Mouse (Mus musculus): ENCODE results near the gene Gm30191. TPM values are rescaled to one million over a fixed set of nuclear protein-coding genes. Genes with fewer than 3 reads are reported as not detected.

Gene Gm30191
- polyA plus RNA-seq (2012; rRNA removed) = 0.33 and 0.64 TPM in 2 replicates

DNA sequence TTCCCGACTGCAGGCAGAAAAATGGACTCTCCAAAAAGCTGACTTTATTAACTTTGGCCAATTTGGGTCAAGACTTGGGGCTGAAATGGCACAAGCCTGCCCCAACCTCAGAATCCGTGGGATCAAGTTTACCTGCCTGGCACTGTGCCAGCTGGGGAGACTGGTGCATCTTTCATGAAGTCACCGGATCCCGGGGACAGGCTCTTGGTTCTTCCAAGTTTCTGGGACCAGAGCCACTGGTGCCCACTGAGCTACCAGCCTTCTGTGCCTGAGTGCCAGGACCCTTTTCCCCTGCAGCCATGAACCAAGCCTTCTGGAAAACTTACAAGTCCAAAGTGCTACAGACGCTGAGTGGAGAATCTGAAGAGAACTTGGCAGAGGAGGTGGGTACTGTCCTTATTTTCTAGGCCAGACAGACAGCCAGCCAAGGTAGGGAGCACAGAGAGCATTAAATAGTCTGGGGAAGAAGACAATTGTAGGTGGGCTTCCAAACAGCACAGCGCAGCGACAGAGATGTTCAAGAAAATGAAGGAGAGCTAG, at the start of gene Gm30191:
Gene Gm30191 (plus strand): TSS at position 217 of the 540 bp plus-strand sequence.
- TF ChIP-seq POLR2A (IDR thresholded peaks at IDR 0.05; ENCODE audit: borderline replicate concordance, extremely low read depth, insufficient read depth, insufficient read length, poor library complexity, severe bottlenecking) = no peak
- no peak for TF ChIP-seq CTCF (IDR thresholded peaks at IDR 0.05; ENCODE audit: borderline replicate concordance, extremely low read depth, insufficient read depth, insufficient read length)
- DNase-seq (ENCODE audit: low read depth) = no peak

DNA sequence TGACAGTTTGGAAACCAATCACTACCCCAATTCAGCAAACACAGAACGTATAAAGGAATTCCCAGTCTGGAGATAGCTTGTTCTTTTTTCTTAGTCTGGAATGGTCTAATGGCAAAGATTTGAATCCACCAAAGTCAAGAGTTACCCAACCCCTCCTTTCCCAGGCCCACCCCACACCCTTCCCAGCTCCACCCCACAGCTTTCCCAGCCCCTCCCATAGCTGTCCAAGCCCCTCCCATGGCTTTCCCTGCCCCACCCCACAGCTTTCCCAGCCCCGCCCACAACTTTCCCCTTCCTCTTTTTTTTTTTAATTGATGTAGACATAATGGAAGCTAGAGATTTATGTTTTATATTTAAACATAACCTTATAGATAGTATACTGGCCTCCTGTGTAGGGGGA, 47.4 kb upstream of the Gm30191 start:
- TF ChIP-seq POLR2A (IDR thresholded peaks at IDR 0.05; ENCODE audit: borderline replicate concordance, extremely low read depth, insufficient read depth, insufficient read length, poor library complexity, severe bottlenecking) (no peak), CTCF (IDR thresholded peaks at IDR 0.05; ENCODE audit: borderline replicate concordance, extremely low read depth, insufficient read depth, insufficient read length) (no peak)

GRCm38 (mm10) chr4:134202904-134203303, 43.8 kb upstream of the Gm30191 start, which contains the start of gene Gm7534:
Gm7534 (minus strand) TSS chr4:134203004.
- TF ChIP-seq CTCF (IDR thresholded peaks at IDR 0.05; ENCODE audit: borderline replicate concordance, extremely low read depth, insufficient read depth, insufficient read length) = no peak
- TF ChIP-seq POLR2A (IDR thresholded peaks at IDR 0.05; ENCODE audit: borderline replicate concordance, extremely low read depth, insufficient read depth, insufficient read length, poor library complexity, severe bottlenecking) = no peak
- DNase-seq (ENCODE audit: low read depth) = no peak

More for the DNA sequence above, 47.4 kb upstream of the Gm30191 start:
- no peak for DNase-seq (ENCODE audit: low read depth)

DNA sequence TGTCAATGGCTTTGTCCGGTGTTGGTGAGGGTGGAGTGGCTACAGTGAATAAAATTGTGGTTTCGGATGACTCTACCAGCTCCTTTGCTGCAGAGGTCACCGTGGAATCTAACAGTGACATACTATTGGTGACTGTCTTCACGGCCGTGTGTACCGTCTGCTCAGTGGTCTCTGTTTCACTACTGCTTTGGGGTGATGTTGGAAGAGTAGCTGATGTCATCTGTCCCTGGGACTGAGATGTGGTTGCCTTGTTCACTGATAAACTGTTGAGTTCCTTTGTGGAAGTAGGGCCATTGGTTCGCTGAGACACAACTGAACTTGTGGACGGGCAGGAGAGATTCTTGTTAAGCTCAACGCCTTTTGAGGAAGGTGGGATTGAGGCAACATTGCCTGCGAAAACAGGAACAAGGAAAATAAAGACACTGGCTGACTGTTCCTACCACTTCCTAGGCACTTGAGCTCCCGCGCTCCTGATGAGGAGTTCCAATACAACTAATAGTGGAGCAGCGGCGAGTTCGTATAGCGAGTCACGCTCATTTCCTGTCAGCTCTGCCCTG, 43.3 kb upstream of the Gm30191 start:
- TF ChIP-seq POLR2A (IDR thresholded peaks at IDR 0.05; ENCODE audit: borderline replicate concordance, extremely low read depth, insufficient read depth, insufficient read length, poor library complexity, severe bottlenecking) (no peak), CTCF (IDR thresholded peaks at IDR 0.05; ENCODE audit: borderline replicate concordance, extremely low read depth, insufficient read depth, insufficient read length) (no peak)
- no peak for DNase-seq (ENCODE audit: low read depth)

DNA sequence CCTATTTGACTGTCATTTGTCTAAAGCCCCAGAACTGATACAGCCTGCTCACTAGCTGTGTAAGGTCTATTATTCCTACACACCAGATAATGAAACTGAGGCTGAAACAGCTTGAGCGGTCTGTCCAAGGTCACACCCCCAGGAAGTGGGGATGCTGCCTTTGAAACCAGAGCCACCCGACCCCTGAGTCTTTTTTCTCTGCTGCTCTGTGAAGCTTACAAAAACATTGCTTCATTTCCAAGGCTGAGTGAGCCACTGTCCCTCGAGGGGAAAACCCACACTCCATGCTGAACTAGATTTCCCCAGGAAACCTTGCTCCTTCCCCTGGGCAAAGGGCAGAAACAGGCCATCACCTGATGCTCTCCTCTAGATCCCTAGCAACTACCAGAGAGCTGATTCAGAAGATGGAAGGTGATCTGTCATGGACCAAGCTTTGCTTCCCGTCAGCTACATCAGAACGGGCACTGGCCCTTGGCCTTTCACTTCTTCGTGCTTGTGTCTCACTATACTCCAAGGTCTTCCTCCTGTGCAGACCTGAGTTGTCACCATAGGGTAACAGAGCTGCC, 40.2 kb upstream of the Gm30191 start:
- no peak for DNase-seq (ENCODE audit: low read depth)
- no peak for TF ChIP-seq POLR2A (IDR thresholded peaks at IDR 0.05; ENCODE audit: borderline replicate concordance, extremely low read depth, insufficient read depth, insufficient read length, poor library complexity, severe bottlenecking)
- no peak for TF ChIP-seq CTCF (IDR thresholded peaks at IDR 0.05; ENCODE audit: borderline replicate concordance, extremely low read depth, insufficient read depth, insufficient read length)

DNA sequence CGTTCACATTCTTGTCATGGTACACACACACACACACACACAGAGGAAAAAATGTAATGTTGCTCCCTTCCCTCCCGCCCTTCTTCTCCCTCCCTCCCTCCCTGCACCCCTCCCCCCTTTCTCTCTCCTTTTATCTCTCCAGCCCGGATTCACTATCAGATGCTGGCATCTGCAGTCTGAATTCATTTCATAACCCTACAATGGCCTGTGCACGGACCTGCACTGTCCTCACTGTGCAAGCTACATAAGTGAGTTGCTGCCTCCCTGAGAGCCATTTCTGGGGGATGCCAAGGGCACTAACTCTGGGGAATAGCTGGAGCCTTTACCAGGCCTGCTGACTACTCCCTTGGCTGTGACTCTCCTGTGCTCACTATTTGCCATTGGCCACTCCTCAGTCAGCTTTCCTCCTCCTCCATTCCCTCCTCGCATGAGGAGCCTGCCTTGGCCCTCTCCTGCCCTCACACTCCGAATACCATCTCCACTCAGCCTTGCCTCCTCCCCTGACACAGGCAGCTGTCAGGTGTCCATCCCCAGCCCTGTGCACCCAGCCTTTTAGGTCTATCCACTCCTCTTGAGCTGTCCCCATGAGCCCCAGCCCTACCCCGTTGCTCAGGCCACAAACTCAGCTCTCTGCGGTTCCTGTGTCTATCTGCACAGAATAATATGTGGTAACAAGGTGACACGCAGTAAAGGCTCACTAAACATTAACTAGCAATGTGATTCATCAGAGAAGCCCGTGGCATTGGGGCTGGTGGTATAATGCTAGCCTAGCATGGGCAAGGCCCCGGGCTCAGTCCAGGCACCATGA, 23.7 kb upstream of the Gm30191 start:
- no peak for DNase-seq (ENCODE audit: low read depth)
- no peak for TF ChIP-seq POLR2A (IDR thresholded peaks at IDR 0.05; ENCODE audit: borderline replicate concordance, extremely low read depth, insufficient read depth, insufficient read length, poor library complexity, severe bottlenecking)
- no peak for TF ChIP-seq CTCF (IDR thresholded peaks at IDR 0.05; ENCODE audit: borderline replicate concordance, extremely low read depth, insufficient read depth, insufficient read length)

DNA sequence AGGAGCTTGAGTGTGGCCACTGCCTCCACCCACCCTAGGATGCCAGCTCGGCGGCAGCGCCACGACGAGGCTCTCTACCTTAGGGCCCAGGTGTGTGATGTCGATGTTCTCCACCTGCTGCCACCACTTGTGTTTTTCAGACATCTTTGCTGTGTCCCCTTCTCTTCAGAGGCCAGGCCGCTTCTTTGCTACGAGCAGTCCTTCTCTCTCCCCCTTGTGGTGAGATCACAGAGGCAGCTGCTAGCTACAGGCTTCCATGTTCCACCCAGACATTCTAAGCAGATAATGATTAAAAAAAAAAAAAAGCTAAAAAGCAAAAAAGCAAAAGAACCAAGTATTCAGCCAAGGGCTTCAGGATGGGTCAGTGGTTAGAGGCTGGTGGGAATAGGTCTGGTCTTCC, 19.5 kb upstream of the Gm30191 start, which contains the start of gene Catsper4:
Gene Catsper4 (minus strand): TSS at position 190 of the 400 bp plus-strand sequence.
- peak; percentile 16 for DNase-seq (ENCODE audit: low read depth)
- TF ChIP-seq POLR2A (IDR thresholded peaks at IDR 0.05; ENCODE audit: borderline replicate concordance, extremely low read depth, insufficient read depth, insufficient read length, poor library complexity, severe bottlenecking) (no peak), CTCF (IDR thresholded peaks at IDR 0.05; ENCODE audit: borderline replicate concordance, extremely low read depth, insufficient read depth, insufficient read length) (peak; percentile 44; the same call in 1 of the 2 replicates)

DNA sequence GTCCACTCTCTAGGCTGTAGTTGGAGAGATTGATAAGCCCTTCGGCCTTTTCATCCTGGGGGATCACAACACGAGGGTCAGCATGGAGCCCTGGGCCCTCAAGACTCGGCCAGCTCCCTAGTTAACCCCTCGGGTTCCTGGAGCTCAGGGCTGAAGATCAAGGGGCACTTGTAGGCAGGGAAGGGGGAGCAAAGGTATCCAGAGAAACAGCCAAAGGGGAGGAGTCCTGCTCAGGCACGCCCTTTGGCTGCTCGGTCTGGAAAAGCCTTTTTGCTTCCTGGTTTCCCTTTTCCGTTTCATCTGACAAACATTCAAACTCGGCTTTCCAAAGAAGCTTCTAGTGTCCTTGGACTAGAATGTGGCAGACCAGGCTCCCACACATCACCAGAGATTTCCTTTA, 16.3 kb upstream of the Gm30191 start:
- DNase-seq (ENCODE audit: low read depth) = no peak
- TF ChIP-seq CTCF (IDR thresholded peaks at IDR 0.05; ENCODE audit: borderline replicate concordance, extremely low read depth, insufficient read depth, insufficient read length) (no peak), POLR2A (IDR thresholded peaks at IDR 0.05; ENCODE audit: borderline replicate concordance, extremely low read depth, insufficient read depth, insufficient read length, poor library complexity, severe bottlenecking) (no peak)

- no peak for DNase-seq (ENCODE audit: low read depth)
- no peak for TF ChIP-seq CTCF (IDR thresholded peaks at IDR 0.05; ENCODE audit: borderline replicate concordance, extremely low read depth, insufficient read depth, insufficient read length)
- TF ChIP-seq POLR2A (IDR thresholded peaks at IDR 0.05; ENCODE audit: borderline replicate concordance, extremely low read depth, insufficient read depth, insufficient read length, poor library complexity, severe bottlenecking) = no peak
These were observed 11.9 kb upstream of the Gm30191 start for GRCm38 (mm10) chr4:134234876-134235275.

GRCm38 (mm10) chr4:134237582-134238278, 9.0 kb upstream of the Gm30191 start:
- no peak for DNase-seq (ENCODE audit: low read depth)

DNA sequence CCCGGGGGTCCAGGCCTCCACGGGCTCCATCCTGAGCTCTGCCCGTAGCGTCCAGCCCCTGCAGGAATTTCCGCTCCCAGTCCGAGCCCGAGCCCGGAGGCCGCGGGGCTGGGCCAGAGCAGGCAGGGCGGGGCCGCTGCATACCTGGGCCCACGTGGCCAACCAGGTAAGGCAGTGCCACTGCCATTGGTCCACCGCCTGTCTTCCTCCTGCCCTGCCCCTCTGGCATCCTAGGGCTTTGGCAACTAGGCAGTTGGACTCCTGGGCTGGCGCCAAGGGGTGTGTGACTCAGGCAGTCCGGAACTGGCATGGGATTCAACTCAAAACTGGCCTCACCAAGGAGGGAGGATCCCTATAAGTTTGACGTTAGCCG, 8.5 kb upstream of the Gm30191 start, which contains the start of gene Cnksr1:
Gene Cnksr1 (minus strand): TSS at position 121 of the 373 bp plus-strand sequence.
- TF ChIP-seq POLR2A (IDR thresholded peaks at IDR 0.05; ENCODE audit: borderline replicate concordance, extremely low read depth, insufficient read depth, insufficient read length, poor library complexity, severe bottlenecking) (no peak), CTCF (IDR thresholded peaks at IDR 0.05; ENCODE audit: borderline replicate concordance, extremely low read depth, insufficient read depth, insufficient read length) (no peak)
- peak; percentile 33 for DNase-seq (ENCODE audit: low read depth)

More at GRCm38 (mm10) chr4:134237582-134238278, 9.0 kb upstream of the Gm30191 start:
- no peak for TF ChIP-seq CTCF (IDR thresholded peaks at IDR 0.05; ENCODE audit: borderline replicate concordance, extremely low read depth, insufficient read depth, insufficient read length)
- no peak for TF ChIP-seq POLR2A (IDR thresholded peaks at IDR 0.05; ENCODE audit: borderline replicate concordance, extremely low read depth, insufficient read depth, insufficient read length, poor library complexity, severe bottlenecking)
